Mouse (Mus musculus) layer of hippocampus, adult 11-12 months (tissue): ENCODE data around the gene Rbm28.

Experiments used
- DNase-seq: peaks from one replicate; pipeline ENCODE4 v3.0.0; 2022; ENCODE audit warnings: low spot score

Rbm28 gene

GRCm38 (mm10) chr6:29164314-29165244 lies at the start of gene Rbm28:
TSS of gene Rbm28 (minus strand) at chr6:29165006.
- peak; percentile 92 for DNase-seq

- DNase-seq = no peak
These were observed 49.4 kb upstream of the Rbm28 start for GRCm38 (mm10) chr6:29214245-29214644.

GRCm38 (mm10) chr6:29213436-29213835 lies 48.6 kb upstream of the Rbm28 start:
- no peak for DNase-seq

- peak; percentile 56 for DNase-seq
These were observed 47.1 kb upstream of the Rbm28 start for GRCm38 (mm10) chr6:29211806-29212492.

- no peak for DNase-seq
These were observed 46.3 kb upstream of the Rbm28 start for GRCm38 (mm10) chr6:29211146-29211545.

GRCm38 (mm10) chr6:29210231-29210936 lies 45.6 kb upstream of the Rbm28 start:
- DNase-seq = no peak

- DNase-seq = no peak
These were observed 43.4 kb upstream of the Rbm28 start for GRCm38 (mm10) chr6:29208178-29208577.

- no peak for DNase-seq
These were observed 42.2 kb upstream of the Rbm28 start for GRCm38 (mm10) chr6:29207017-29207416.

GRCm38 (mm10) chr6:29206006-29206405 lies 41.2 kb upstream of the Rbm28 start:
- DNase-seq = no peak

GRCm38 (mm10) chr6:29204932-29205614 lies 40.3 kb upstream of the Rbm28 start:
- no peak for DNase-seq

- no peak for DNase-seq
These were observed 39.2 kb upstream of the Rbm28 start for GRCm38 (mm10) chr6:29203861-29204585.

- no peak for DNase-seq
These were observed 38.3 kb upstream of the Rbm28 start for GRCm38 (mm10) chr6:29203096-29203495.

- DNase-seq = no peak
These were observed 37.2 kb upstream of the Rbm28 start for GRCm38 (mm10) chr6:29201988-29202387.

- DNase-seq = no peak
These were observed 36.5 kb upstream of the Rbm28 start for GRCm38 (mm10) chr6:29201341-29201740.

- DNase-seq = no peak
These were observed 35.7 kb upstream of the Rbm28 start for GRCm38 (mm10) chr6:29200496-29200895.

GRCm38 (mm10) chr6:29199223-29199855 lies 34.5 kb upstream of the Rbm28 start:
- peak; percentile 2 for DNase-seq

GRCm38 (mm10) chr6:29198309-29199222 lies 33.8 kb upstream of the Rbm28 start:
- DNase-seq = peak; percentile 93

GRCm38 (mm10) chr6:29195846-29196698 lies 31.3 kb upstream of the Rbm28 start:
- DNase-seq = no peak

- no peak for DNase-seq
These were observed 30.3 kb upstream of the Rbm28 start for GRCm38 (mm10) chr6:29195146-29195545.
